Mouse (Mus musculus): ENCODE results near the gene Tmem132e. TPM values are rescaled to one million over a fixed set of nuclear protein-coding genes. Genes with fewer than 3 reads are reported as not detected.

Gene Tmem132e
- 0.10 and 0.40 TPM in 2 replicates for polyA plus RNA-seq (2015; fragmentation: Nextera tagmentation; extraction: Ambion mirVana)

DNA sequence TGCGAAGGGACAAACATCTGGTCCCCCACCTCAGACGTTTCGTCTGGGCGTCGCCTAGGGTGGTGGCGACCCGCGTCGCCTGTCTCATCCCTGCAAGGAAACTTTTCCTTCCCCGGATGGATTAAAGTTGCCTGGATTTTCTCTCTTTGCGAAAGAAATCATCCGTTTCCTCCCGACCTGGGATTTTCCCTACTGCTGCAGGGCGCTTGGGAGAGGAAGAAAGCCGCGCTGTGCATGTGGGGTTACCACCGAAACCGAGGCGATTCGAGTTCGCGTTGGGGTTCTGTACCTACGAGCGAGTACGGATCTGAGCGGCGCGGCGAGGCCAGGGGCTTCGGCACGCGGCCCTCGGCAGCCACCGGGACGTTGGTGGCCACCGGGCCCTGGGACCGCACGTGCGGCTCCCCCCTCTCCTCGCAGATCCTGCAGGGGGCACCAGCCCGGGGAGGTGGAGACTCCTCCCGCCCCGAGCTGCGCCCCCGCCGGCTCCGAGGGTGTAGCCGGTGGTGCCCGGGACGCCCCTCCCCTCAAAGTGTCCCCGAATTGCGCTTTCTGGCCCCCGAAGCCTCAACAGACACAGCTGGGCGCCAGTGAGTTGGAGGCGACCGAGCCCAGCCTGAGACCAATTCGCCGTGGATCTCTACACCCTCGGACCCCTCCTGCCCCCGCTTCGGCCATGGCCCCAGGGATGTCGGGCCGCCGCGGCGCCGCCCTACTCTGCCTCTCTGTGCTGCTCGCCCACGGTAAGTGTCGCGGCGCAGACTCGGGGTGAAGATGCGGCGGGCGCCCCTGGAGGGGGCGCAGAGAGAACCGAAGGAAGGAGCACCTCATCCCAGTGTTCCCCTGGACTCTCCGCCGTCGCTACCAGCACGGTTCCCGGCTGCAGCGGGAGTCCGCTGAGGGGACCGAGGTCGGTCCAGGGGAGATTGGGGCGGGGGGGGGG is at the start of gene Tmem132e:
Gene Tmem132e, plus strand, starts transcription at position 530 of the 943 bp plus-strand sequence.
- Histone ChIP-seq H3K27ac (ENCODE audit: low read length) (no peak within 1 kb of the TSS), H3K4me1 (ENCODE audit: insufficient read depth, low read length) (peaks cover 29% of the 10 kb centered on the region), H3K27me3 (ENCODE audit: insufficient read depth, low read length) (peaks cover 93% of the 10 kb centered on the region), H3K9ac (replicated peaks; ENCODE audit: low read length) (peak within 1 kb of the TSS; percentile 6), H3K4me2 (replicated peaks; ENCODE audit: low read depth, low read length) (peak within 1 kb of the TSS; percentile 94), H3K4me3 (ENCODE audit: low read length) (peak within 1 kb of the TSS; percentile 57), H3K9me3 (ENCODE audit: low read length) (no peaks in the 10 kb centered on the region), H3K36me3 (ENCODE audit: insufficient read depth, low read length) (no peaks in the 10 kb centered on the region)
- under 1% methylated on average over 85 of the region's 88 CpGs for WGBS
- peak; percentile 53 for ATAC-seq (ENCODE audit: low FRiP score, low TSS enrichment)

DNA sequence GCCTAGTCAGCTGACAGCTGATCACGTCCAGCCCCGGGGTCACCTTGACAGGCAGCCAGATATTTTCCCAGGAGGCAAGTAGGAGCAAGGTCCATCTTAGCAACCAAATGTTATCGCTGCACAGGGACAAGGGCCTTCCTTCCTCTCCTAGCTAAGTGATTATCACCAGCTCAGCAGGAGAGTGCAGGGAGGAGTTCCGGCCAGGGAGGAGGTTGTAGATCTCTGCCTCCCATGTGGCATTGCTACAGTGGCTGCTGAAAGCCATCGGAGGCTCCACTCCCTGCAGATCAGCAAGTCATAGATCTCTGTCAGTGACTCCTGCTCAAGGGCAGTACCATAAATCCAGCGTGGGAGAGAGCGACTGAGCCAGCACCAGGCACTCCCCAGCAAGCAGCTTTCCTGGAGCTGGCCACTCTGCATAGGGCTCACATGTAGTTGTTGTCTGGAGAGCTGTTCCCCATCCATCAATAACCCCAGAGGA is 48.7 kb upstream of the Tmem132e start:
- H3K27me3 ChIP-seq (ENCODE audit: insufficient read depth, low read length), result 0 out of 2 replicates have a peak, but pooled peaks cover 5% of the 10 kb centered on the region
- peak overlapping the region; percentile 49; the same call in 1 of the 2 replicates for H3K27ac ChIP-seq (ENCODE audit: low read length)
- H3K36me3 ChIP-seq (ENCODE audit: insufficient read depth, low read length), result no peaks in the 10 kb centered on the region
- WGBS, result 1% methylated on average over 7 of the region's 7 CpGs
- 0 out of 2 replicates have a peak overlapping the region, but pooled peaks have one; percentile 23 for H3K4me2 ChIP-seq (replicated peaks; ENCODE audit: low read depth, low read length)
- H3K9ac ChIP-seq (replicated peaks; ENCODE audit: low read length), result no peak overlapping the region
- peak; percentile 96 for ATAC-seq (ENCODE audit: low FRiP score, low TSS enrichment)
- H3K4me1 ChIP-seq (ENCODE audit: insufficient read depth, low read length), result peaks cover 17% of the 10 kb centered on the region
- H3K4me3 ChIP-seq (ENCODE audit: low read length), result no peak overlapping the region
- H3K9me3 ChIP-seq (ENCODE audit: low read length), result no peaks in the 10 kb centered on the region

GRCm38 (mm10) chr11:82340416-82340815 is 48.3 kb upstream of the Tmem132e start:
- Histone ChIP-seq H3K27me3 (ENCODE audit: insufficient read depth, low read length) (0 out of 2 replicates have a peak, but pooled peaks cover 5% of the 10 kb centered on the region), H3K36me3 (ENCODE audit: insufficient read depth, low read length) (no peaks in the 10 kb centered on the region), H3K9me3 (ENCODE audit: low read length) (no peaks in the 10 kb centered on the region), H3K4me2 (replicated peaks; ENCODE audit: low read depth, low read length) (0 out of 2 replicates have a peak overlapping the region, but pooled peaks have one; percentile 23), H3K4me1 (ENCODE audit: insufficient read depth, low read length) (peaks cover 17% of the 10 kb centered on the region), H3K4me3 (ENCODE audit: low read length) (no peak overlapping the region), H3K27ac (ENCODE audit: low read length) (peak overlapping the region; percentile 49; the same call in 1 of the 2 replicates), H3K9ac (replicated peaks; ENCODE audit: low read length) (no peak overlapping the region)
- peak; percentile 61 for ATAC-seq (ENCODE audit: low FRiP score, low TSS enrichment)
- WGBS, result 10% methylated on average over 6 of the region's 6 CpGs

DNA sequence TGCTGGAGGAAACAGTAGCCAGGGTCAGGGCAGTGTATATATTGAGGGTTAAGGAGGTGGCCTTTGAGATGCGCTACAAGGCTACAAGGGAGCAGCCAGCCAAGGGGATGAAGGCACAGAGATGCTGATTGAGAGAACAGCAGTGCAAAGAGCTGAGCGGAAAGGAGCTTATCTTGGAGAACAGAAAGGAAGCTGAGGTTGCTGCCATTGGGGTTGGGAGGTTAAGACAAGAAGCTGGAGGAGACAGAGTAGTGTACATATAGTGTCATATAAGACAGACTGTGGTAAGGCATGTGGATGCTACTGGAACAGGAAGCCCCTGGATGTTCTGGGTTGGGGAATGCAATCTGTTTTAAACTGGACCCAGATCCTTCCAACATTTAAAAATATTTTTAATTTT is 47.8 kb upstream of the Tmem132e start:
- Histone ChIP-seq H3K4me3 (ENCODE audit: low read length) (no peak overlapping the region), H3K27me3 (ENCODE audit: insufficient read depth, low read length) (0 out of 2 replicates have a peak, but pooled peaks cover 5% of the 10 kb centered on the region), H3K27ac (ENCODE audit: low read length) (no peak overlapping the region), H3K9ac (replicated peaks; ENCODE audit: low read length) (no peak overlapping the region), H3K4me2 (replicated peaks; ENCODE audit: low read depth, low read length) (no peak overlapping the region), H3K36me3 (ENCODE audit: insufficient read depth, low read length) (no peaks in the 10 kb centered on the region), H3K4me1 (ENCODE audit: insufficient read depth, low read length) (peaks cover 21% of the 10 kb centered on the region), H3K9me3 (ENCODE audit: low read length) (no peaks in the 10 kb centered on the region)
- no peak for ATAC-seq (ENCODE audit: low FRiP score, low TSS enrichment)
- WGBS, result 21% methylated on average over 2 of the region's 2 CpGs

DNA sequence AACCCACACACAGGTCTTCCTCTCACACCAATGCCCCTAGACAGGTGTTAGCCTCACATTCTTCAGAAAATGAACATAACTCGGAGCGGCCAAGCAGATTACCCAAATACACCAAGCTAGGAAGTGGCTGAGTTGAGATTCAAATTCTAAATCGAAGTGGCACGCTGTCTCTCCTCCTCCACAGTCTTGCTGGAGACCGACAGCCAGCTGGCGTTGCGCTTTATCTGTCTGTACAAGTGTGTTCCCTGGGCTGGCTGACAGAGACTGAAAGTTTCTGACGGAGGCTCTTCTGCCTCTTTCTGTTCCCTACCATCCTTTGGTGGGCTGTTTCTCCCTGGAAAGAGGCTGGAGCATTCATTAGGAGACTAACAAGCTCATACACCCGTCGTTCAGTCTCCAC is 37.7 kb upstream of the Tmem132e start:
- Histone ChIP-seq H3K36me3 (ENCODE audit: insufficient read depth, low read length) (no peaks in the 10 kb centered on the region), H3K27me3 (ENCODE audit: insufficient read depth, low read length) (peaks cover 6% of the 10 kb centered on the region; the same call in 1 of the 2 replicates), H3K9ac (replicated peaks; ENCODE audit: low read length) (no peak overlapping the region), H3K4me3 (ENCODE audit: low read length) (no peak overlapping the region), H3K4me2 (replicated peaks; ENCODE audit: low read depth, low read length) (no peak overlapping the region), H3K4me1 (ENCODE audit: insufficient read depth, low read length) (no peaks in the 10 kb centered on the region), H3K9me3 (ENCODE audit: low read length) (no peaks in the 10 kb centered on the region), H3K27ac (ENCODE audit: low read length) (no peak overlapping the region)
- WGBS, result 85% methylated on average over 10 of the region's 10 CpGs
- ATAC-seq (ENCODE audit: low FRiP score, low TSS enrichment), result no peak

DNA sequence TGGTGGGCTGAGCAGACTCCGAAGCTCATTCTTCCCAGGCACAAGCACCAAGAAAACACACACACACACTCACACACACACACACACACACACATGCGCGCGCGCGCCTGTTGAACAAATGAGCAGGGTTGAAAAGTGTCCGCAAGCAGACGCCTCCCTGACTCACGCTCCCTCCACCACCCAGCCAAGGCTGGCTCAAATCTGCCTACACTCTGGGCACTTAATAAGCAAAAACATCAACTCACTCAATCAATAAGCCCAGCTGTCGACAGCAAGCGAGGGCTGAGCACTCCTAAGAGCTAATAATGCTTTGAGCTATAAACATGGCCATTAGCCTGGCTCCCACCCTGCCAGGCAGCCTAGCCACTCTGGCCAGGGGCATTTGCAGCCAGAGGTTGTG is 18.5 kb upstream of the Tmem132e start:
- Histone ChIP-seq H3K4me2 (replicated peaks; ENCODE audit: low read depth, low read length) (no peak overlapping the region), H3K9me3 (ENCODE audit: low read length) (no peaks in the 10 kb centered on the region), H3K27me3 (ENCODE audit: insufficient read depth, low read length) (no peaks in the 10 kb centered on the region), H3K36me3 (ENCODE audit: insufficient read depth, low read length) (no peaks in the 10 kb centered on the region), H3K4me3 (ENCODE audit: low read length) (no peak overlapping the region), H3K9ac (replicated peaks; ENCODE audit: low read length) (no peak overlapping the region), H3K4me1 (ENCODE audit: insufficient read depth, low read length) (no peaks in the 10 kb centered on the region), H3K27ac (ENCODE audit: low read length) (no peak overlapping the region)
- no peak for ATAC-seq (ENCODE audit: low FRiP score, low TSS enrichment)
- 81% methylated on average over 11 of the region's 11 CpGs for WGBS

DNA sequence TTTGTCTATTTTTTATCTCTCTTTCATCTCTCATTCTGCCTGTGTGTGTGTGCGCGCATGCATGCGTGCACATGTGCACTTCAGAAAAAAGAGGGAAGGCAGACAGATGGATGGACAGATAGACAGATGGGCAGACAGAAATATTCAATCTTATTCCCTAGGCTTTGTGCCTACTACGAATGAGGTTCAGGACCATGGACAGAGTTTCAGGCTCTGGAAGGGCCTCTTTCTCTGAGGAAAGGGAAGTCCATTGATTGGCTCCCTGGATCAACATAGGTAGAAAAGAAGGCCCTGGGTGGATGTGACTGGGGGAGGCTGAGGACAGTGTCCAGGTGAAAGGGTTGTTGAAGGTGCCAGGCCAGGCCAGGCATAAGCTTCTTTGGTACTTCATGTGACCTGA is 17.1 kb upstream of the Tmem132e start:
- 73% methylated on average over 4 of the region's 4 CpGs for WGBS
- H3K4me3 ChIP-seq (ENCODE audit: low read length), result no peak overlapping the region
- H3K9ac ChIP-seq (replicated peaks; ENCODE audit: low read length), result no peak overlapping the region
- H3K27ac ChIP-seq (ENCODE audit: low read length), result no peak overlapping the region
- no peaks in the 10 kb centered on the region for H3K4me1 ChIP-seq (ENCODE audit: insufficient read depth, low read length)
- H3K36me3 ChIP-seq (ENCODE audit: insufficient read depth, low read length), result no peaks in the 10 kb centered on the region
- H3K9me3 ChIP-seq (ENCODE audit: low read length), result no peaks in the 10 kb centered on the region
- no peak for ATAC-seq (ENCODE audit: low FRiP score, low TSS enrichment)
- H3K4me2 ChIP-seq (replicated peaks; ENCODE audit: low read depth, low read length), result no peak overlapping the region
- no peaks in the 10 kb centered on the region for H3K27me3 ChIP-seq (ENCODE audit: insufficient read depth, low read length)

DNA sequence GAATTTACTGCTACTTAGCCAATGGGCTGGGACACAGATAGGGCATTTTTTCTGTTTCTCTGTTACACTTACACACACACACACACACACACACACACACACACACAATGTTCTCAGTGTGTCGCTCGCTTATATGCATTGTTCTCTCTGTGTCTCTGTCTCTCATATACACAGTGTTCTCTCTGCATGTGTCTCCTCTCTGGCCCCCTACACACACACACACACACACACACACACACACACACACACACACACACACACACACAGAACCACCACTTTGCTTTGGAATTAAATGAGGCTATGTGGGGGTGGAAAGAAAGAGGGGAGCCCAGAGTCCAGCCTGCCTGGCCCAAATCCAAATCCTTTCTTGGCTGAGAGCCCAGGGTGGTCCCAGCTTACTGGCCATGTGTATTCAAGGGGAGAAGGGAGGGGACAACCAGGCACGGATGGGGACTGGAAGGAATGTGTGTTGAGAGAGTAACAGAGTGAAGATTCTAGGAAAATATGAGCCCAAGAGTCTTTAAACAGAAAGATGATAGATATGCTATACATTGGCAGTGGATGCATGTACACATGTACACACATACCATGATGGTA is 8.0 kb upstream of the Tmem132e start:
- H3K4me2 ChIP-seq (replicated peaks; ENCODE audit: low read depth, low read length), result no peak overlapping the region
- no peak overlapping the region for H3K9ac ChIP-seq (replicated peaks; ENCODE audit: low read length)
- no peak overlapping the region for H3K27ac ChIP-seq (ENCODE audit: low read length)
- WGBS, result 62% methylated on average over 3 of the region's 3 CpGs
- H3K9me3 ChIP-seq (ENCODE audit: low read length), result no peaks in the 10 kb centered on the region
- no peak for ATAC-seq (ENCODE audit: low FRiP score, low TSS enrichment)
- H3K4me3 ChIP-seq (ENCODE audit: low read length), result no peak overlapping the region
- H3K27me3 ChIP-seq (ENCODE audit: insufficient read depth, low read length), result peaks cover 33% of the 10 kb centered on the region
- H3K4me1 ChIP-seq (ENCODE audit: insufficient read depth, low read length), result 0 out of 2 replicates have a peak, but pooled peaks cover 4% of the 10 kb centered on the region
- no peaks in the 10 kb centered on the region for H3K36me3 ChIP-seq (ENCODE audit: insufficient read depth, low read length)

GRCm38 (mm10) chr11:82386970-82387540 is 1.6 kb upstream of the Tmem132e start:
- no peaks in the 10 kb centered on the region for H3K9me3 ChIP-seq (ENCODE audit: low read length)
- H3K27me3 ChIP-seq (ENCODE audit: insufficient read depth, low read length), result peaks cover 96% of the 10 kb centered on the region
- peak overlapping the region; percentile 57 for H3K4me3 ChIP-seq (ENCODE audit: low read length)
- no peaks in the 10 kb centered on the region for H3K36me3 ChIP-seq (ENCODE audit: insufficient read depth, low read length)
- under 1% methylated on average over 51 of the region's 51 CpGs for WGBS
- peaks cover 29% of the 10 kb centered on the region for H3K4me1 ChIP-seq (ENCODE audit: insufficient read depth, low read length)
- H3K4me2 ChIP-seq (replicated peaks; ENCODE audit: low read depth, low read length), result peak overlapping the region; percentile 94
- no peak overlapping the region for H3K27ac ChIP-seq (ENCODE audit: low read length)
- peak overlapping the region; percentile 22; the same call in 1 of the 2 replicates for H3K9ac ChIP-seq (replicated peaks; ENCODE audit: low read length)
- peak; percentile 24; the same call in 1 of the 2 replicates for ATAC-seq (ENCODE audit: low FRiP score, low TSS enrichment)
